Mouse (Mus musculus) liver, adult (tissue): ENCODE results near the gene Slc8a1.

ENCODE experiments used
- GATA4 ChIP-seq: IDR thresholded peaks from 2 replicates; pipeline ENCODE4 v1.6.1; 2014; ENCODE audit warnings: mild to moderate bottlenecking, low read length; ENCODE audit not compliant: insufficient replicate concordance

The Slc8a1 gene

GRCm38 (mm10) chr17:81385476-81385875 is 352.7 kb downstream of the Slc8a1 start:
- TF ChIP-seq GATA4: no peak; the same call in 1 of the 2 replicates

GRCm38 (mm10) chr17:81383461-81383860 is 354.7 kb downstream of the Slc8a1 start:
- no peak for TF ChIP-seq GATA4

- TF ChIP-seq GATA4: 0 out of 2 replicates have a peak, but pooled peaks have one; percentile 24
Measured at GRCm38 (mm10) chr17:81378436-81378835, 359.7 kb downstream of the Slc8a1 start.

- no peak for TF ChIP-seq GATA4
Measured at GRCm38 (mm10) chr17:81377757-81378299, 360.3 kb downstream of the Slc8a1 start.

- TF ChIP-seq GATA4: no peak
Measured at GRCm38 (mm10) chr17:81377195-81377594, 361.0 kb downstream of the Slc8a1 start.

- no peak; the same call in 1 of the 2 replicates for TF ChIP-seq GATA4
Measured at GRCm38 (mm10) chr17:81375901-81376300, 362.3 kb downstream of the Slc8a1 start.

GRCm38 (mm10) chr17:81369036-81369435 is 369.1 kb downstream of the Slc8a1 start:
- no peak for TF ChIP-seq GATA4

- TF ChIP-seq GATA4: peak; percentile 93
Measured at GRCm38 (mm10) chr17:81368503-81368902, 369.7 kb downstream of the Slc8a1 start.

- TF ChIP-seq GATA4: no peak
Measured at GRCm38 (mm10) chr17:81363368-81363767, 374.8 kb downstream of the Slc8a1 start.

- TF ChIP-seq GATA4: no peak
Measured at GRCm38 (mm10) chr17:81360571-81360970, 377.6 kb downstream of the Slc8a1 start.

GRCm38 (mm10) chr17:81360032-81360431 is 378.1 kb downstream of the Slc8a1 start:
- no peak for TF ChIP-seq GATA4

- no peak for TF ChIP-seq GATA4
Measured at GRCm38 (mm10) chr17:81336024-81336754, 402.0 kb downstream of the Slc8a1 start.

GRCm38 (mm10) chr17:81335526-81335925 is 402.7 kb downstream of the Slc8a1 start:
- TF ChIP-seq GATA4: no peak
